Mouse (Mus musculus) liver, adult (tissue): ENCODE results near the gene Piezo1.

Source experiments
- GATA4 ChIP-seq: IDR thresholded peaks from 2 replicates; pipeline ENCODE4 v1.6.1; 2014; ENCODE audit warnings: mild to moderate bottlenecking, low read length; ENCODE audit not compliant: insufficient replicate concordance

Gene Piezo1

DNA sequence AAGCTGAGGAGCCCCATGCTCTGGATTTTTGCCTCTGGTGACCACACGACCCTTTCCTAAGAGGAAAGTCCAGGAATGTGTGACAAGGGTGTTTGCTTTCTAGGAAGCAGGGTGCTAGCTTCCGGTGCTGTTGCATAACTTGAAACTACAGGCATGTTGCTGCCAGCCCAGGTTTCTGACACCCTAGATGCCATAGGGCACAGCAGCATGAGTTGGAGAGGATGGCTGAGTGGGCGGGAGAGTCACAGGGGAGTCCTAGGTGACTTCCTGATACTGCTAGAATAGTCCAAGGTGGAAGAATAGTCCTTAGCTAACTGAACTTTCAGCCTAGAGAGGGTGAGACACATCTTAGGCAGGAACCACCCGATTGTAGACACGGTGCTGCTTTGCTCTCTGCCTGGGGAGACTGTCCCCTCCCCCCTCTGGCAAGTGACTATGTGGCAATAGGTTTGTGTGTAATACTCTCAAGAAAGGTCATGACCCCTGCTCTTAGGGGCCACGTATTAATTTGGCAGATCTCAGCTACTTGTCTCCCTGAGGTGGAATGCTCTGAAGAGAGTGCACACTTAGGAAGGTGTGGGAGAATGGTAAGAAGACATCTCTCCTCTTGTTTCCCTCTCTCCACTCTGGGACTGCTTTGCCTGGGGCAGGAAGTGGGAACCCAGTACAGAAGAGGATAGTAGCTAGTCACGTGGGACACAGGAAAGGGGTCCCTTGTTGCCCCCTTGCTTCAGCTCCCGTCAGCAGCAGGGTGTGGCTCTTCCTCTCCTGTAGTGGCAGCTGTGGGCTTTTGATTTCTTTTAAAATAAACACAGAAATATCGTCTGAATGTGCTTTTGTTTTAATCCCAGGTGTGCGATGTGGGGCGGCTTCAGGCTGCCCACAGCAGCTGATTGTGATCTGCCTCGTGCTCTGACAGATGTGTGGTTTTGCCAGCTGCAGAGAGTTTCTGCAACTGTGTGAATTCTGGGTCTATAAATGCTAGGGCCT is 87.2 kb downstream of the Piezo1 start:
- TF ChIP-seq GATA4 = no peak

DNA sequence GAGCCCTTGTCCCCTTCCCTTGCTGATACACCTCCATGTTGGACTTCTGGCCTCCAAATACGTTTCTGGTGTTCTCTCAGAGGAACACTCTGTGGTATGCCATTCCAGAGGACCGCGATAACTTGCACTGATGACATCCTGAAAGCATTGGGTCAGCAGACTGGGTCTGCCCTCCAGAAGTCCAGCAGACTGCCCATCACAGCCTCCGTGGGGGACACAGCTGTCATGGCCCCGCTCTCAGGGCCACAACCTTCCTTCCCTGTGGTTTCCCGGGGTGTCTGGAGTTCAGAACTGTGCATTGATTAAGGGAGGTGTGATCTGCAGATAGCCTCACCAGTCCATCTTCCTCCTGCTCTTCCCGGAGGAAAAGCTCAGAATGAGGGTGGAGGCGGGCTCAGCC is 88.6 kb downstream of the Piezo1 start:
- no peak for TF ChIP-seq GATA4

DNA sequence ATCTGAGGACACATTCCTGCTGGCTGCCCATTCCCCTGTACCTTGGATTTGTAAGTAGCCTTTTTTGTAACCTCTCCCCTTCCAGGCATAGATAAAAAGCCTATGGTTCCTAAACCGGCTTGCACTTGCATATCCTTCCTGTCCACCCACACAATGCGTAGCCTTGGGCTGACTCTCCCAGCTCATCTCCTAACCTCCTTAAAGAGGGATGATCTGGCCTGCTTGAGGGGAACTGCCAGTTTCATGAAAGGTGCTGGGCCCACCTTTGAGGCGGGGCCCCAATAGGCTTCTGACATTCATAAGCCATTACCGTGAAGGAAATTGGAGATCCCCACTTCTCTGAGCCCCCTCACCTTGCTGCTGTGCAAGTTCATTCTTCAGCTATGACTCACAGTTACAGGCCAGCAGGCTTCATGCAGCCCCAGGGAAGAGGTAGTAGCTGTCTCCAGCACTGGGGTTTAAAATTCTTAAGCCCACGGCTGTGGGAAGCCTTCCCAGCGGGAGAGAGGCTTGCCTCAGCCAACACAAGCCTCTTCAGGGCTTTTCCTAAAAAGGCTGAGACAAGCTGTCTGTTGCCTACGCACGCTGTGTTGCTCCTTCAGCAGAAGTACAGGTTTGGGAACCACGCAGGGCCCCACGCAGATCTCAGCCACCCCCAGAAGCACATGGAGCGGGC is 89.5 kb downstream of the Piezo1 start:
- TF ChIP-seq GATA4 = no peak

DNA sequence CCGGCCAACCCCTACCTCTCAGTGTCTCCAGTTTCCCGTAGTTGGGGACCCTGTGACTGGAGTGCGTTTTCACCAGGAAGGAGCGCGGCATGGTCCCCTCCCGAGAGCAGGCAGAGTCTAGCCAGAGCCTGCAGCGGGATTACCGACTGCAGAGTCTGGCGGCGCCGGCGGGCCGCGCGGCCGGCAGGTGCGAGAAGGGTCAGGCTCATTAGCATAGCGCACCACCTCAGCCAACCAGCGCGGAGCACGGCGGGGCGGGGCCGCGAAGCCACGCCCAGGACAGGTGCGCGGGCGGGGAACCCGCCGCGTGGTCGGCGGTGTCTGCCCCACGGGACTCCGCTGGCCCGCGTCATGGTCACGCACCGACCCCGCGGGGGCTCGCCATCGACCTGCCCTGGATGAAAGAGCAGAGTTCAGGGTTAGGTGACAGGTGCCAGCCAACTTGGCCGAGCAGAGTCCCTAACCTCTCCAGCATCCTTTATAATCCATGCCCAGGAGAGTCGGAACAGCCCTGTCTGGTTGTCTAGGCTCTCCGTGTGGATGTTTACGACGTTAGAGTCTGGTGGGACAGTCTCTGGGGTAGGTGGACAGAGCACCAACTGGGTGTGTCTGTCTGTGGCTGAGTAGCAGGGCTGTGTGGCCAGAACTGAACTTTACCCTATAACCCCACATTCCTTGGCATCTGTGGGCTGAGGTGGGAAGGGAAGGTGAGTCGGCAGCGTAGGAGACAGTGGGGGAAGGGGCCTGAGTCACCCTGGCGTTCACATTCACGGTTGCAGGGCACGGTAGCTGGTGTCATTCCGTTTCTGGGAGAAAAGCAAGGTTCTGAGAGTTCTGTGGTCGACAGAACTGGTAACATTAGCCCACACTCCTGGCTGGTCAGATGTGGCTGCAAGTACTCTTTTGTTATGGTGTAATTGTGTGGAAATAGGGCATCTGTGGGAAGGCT is 90.3 kb downstream of the Piezo1 start, which contains the start of gene Snai3:
Gene Snai3, minus strand, starts transcription at position 210 of the 949 bp plus-strand sequence.
- no peak for TF ChIP-seq GATA4

DNA sequence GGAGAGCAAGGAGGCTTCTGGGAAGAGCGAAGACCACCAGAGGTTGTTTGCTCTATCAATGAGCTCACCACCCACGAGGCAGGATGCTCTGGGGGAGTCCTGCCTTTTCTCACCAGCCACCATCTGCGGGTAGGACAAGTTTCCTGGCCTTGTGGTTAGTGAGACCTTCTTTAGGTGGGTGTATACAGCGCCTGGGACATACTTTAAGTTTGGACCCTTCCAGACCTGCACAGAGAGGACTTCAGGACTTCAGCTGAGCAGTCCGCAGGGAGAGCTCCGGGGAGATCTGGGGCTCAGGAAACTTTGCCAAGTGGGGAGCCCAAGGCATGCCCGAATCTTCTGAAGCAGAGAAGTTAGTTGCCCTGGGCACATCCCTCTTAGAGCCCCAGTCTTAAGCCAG is 91.1 kb downstream of the Piezo1 start:
- TF ChIP-seq GATA4 = no peak

DNA sequence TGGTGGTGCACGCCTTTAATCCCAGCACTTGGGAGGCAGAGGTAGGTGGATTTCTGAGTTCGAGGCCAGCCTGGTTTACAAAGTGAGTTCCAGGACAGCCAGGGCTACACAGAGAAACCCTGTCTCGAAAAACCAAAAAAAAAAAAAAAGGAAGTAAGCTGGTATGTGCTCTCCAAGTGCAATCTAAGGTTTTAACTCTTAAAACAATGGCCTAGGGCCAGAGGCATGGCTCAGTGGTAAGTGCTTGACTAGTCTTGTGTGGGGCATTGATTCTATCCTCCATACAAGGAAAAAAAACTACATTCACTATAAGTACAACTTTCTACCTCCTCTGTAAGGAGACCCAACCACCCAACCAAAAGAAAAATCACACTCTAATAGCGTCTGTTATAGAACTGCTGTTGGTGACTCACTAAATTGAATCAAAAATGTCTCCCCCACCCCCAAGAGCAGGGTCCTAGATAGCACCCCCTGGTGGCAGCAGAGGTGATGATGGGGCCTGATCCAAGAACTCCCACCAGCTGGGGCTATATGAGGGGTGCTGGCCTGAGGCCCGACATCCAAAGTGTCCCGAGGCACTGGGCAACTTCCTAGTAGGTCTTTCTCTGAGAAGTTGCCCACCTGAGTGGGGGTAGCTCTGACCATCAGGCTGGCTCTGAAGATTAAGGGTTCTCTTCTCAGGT is 91.8 kb downstream of the Piezo1 start:
- no peak for TF ChIP-seq GATA4

DNA sequence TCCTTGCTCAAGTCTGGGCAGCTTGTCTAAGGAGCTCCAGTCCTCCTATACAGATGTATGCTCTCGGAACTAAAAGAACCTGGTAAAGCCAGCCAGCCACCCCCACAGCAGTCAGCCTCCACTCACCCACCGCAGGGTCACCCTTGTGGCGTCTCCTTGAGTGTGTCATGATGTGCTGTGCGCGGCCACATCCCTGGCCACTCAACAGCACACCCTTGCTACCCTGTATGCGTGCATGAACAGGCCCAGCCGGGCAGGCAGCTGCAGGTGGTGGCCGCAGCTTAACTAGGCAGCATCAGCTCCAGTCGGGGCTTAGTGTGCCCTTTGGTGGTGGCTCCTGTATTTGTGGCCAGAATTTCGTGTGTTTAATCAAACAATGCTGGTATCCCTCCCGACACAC is 94.0 kb downstream of the Piezo1 start:
- TF ChIP-seq GATA4 = no peak

DNA sequence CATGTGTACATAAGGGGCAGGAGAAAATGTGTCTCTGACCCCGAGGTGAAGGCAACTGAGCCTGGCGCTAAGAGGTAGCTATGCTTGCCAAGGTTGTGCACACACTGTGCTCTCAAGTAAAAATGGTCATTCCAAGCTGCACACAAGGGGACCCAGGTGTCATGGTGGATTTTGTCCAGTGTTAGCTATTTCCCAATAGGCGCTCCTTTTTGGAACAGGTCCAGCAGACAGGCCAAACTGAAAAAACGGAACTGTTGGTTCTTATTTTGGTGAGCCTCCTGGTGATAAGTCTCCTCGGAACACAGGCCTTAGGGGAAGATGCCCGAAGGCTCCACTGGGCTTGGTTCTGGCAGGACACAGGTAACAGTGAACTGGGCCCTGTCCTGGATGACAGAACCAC is 96.7 kb downstream of the Piezo1 start:
- TF ChIP-seq GATA4 = no peak

DNA sequence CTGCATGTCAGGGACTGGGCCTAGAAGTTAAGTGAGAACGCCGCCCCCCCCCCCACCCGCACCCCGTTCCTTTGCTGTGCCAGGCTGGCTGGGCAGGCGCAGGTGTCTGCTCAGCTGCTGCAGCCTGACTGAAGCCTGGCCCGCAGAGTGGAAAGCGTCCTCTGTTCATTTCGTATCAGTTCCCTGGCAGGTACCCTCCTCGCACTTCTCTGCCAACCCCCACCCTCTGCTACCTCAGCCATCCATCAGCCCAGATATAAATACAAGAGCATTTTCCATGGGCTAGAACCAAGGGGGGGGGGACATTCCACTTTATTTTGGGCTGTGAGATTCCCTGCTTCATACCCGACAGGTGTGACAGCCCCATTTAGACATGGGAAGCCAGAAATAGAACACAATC is 99.0 kb downstream of the Piezo1 start:
- no peak for TF ChIP-seq GATA4

DNA sequence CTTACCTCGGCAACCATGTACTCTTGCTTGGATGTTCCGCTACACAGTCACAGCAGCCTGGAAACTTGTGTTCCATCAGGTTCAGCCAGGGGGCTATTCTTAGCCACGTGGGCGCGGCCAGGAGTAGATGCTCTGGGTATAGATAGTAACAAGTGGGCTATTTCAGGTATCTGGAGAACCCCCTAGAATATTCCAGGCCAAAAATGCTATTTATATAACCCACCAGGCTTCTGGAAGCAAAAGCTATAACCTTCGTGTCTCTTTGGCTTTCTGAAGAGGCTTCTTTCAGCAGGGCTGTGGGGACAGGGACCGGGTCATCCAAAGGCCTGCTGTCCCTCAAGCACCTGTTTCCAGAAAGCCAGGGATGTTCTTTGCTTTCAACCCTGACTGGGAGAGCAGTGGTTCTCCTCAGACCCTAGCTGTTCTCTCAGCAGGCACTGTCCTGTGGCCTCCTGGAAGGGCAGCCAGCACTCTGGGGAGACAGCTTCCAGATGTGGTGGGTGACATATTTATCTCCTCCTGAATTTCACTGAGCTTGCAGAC is 99.9 kb downstream of the Piezo1 start:
- no peak for TF ChIP-seq GATA4

DNA sequence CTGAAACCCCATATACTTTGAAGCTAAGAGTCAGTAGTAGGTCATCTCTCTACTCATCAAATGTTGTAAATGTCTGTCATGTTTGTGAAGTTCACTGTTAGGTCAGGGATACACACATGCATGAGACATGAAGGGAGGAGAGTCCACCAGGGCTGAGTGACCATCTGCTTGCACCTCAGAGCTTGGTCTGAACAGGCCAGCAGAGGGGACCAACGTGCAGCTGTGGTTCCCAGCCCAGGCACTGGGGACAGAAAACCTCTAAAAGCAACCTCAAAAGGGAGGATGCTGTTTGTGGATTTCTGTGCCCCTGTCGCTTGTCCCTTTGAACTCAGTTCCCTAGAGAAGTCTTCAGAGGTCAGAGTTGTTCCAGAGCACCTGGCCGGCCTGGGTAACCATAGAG is 105.9 kb downstream of the Piezo1 start:
- TF ChIP-seq GATA4 = no peak

DNA sequence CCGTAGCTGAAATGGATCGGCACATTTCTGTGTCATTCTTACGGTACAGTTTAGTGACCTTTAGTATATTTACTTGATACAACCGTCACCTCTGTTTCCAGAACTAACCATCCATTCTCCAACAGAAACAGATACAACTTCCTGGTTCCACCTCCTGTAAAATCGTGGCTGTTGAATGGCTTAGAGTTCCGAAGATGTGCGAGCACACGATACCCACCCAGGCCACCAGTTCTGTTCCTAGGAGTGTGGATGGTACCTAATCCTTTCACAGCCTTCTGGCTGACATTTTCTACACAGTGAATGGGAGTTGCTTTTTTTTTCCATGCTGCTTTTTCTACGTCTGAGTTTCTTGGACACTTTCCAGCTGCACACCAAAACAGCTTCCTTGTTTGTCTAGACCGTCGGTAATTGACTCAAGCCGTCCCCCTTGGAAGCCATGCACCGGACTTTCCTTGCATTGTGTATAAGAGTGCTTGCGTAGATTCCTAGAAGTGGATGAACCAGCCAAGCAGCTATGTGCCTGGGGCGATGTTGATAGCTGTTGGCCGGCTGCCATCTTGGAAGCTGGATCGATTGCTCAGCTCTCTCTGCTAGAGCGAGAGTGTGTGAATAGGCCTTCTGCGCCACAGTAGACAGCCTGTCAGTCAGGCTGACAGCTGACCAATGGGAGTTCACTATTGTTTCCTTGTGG is 106.9 kb downstream of the Piezo1 start:
- peak; percentile 65; the same call in 1 of the 2 replicates for TF ChIP-seq GATA4

DNA sequence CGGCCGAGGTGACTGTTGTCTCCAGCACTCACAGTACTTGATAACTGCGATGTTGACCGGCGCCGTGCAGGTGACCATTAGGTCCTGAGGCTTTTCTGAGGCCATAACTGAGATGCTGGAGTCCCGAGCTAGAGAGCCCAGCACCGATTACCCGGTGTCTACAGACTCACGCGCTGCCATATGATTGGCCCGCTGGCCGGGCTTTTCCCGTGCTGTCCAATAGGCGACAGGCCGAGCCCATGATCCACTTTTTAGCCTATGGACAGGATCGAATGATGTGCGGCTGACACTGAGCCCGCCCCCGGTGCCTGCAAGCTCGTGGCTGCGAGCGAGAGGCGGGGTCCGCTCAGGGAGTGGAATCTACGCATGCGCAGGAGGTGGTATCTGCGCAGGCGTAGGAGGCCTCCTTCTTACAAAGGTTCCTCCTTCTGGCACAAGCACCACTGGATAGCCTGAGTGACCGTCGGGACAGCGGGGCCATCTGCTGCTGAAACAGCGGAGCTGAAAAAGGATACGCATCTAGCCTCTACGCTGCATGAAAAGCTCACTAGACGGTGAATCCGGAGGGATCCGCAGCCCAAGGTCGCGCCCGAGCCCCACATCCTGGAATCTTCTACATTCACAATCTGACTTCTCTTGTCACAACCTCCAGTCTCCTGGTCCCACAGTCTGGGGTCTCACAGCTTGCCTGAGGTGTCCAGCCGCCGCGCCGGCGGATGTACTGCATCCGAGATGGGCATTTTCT is 107.7 kb downstream of the Piezo1 start, which contains the start of gene Mvd:
Gene Mvd, minus strand, starts transcription at position 161 of the 745 bp plus-strand sequence.
- TF ChIP-seq GATA4 = no peak
